Mouse (Mus musculus): ENCODE data around the gene Erc1.

- TF ChIP-seq CTCF (conservative IDR thresholded peaks at IDR 0.05; ENCODE audit: insufficient read depth, insufficient read length, low read depth, low read length), result no peak
- TF ChIP-seq POLR2A (IDR thresholded peaks at IDR 0.05; ENCODE audit: low read depth, low read length), result no peak
Measured at GRCm38 (mm10) chr6:119544518-119544864, 303.5 kb downstream of the Erc1 start.
